Mouse (Mus musculus): ENCODE measurements around the gene Grb10. TPM values are rescaled to one million over a fixed set of nuclear protein-coding genes. Genes with fewer than 3 reads are reported as not detected.

Grb10 gene
- total and polyA plus RNA-seq, 3 experiments: 0.30 to 0.33 TPM; not detected in 1

- no peak for ATAC-seq (ENCODE audit: extremely low read depth, insufficient number of reproducible peaks, low FRiP score, poor library complexity, severe bottlenecking)
- H3K27me3 ChIP-seq (ENCODE audit: insufficient read depth, low read length): peaks cover 65% of the 10 kb centered on the region
- no peak for DNase-seq (ENCODE audit: low spot score)
- no peaks in the 10 kb centered on the region for H3K9me3 ChIP-seq (replicated peaks)
- H3K4me1 ChIP-seq (ENCODE audit: insufficient read depth, low read depth, low read length): peaks cover 25% of the 10 kb centered on the region
- no peaks in the 10 kb centered on the region for H3K36me3 ChIP-seq (replicated peaks)
- H3K4me3 ChIP-seq (ENCODE audit: low read depth, low read length): no peak overlapping the region
- no peak for TF ChIP-seq TAL1 (conservative IDR thresholded peaks at IDR 0.05; ENCODE audit: low read depth, low read length)
- no peak for TF ChIP-seq CTCF (IDR thresholded peaks at IDR 0.05; ENCODE audit: low read depth, low read length)
- no peak for TF ChIP-seq POLR2AphosphoS5 (IDR thresholded peaks at IDR 0.05; ENCODE audit: insufficient replicate concordance, low read depth, low read length)
- no peak for TF ChIP-seq GATA1 (IDR thresholded peaks at IDR 0.05; ENCODE audit: borderline replicate concordance, low read length)
- no peak for TF ChIP-seq GATA2 (IDR thresholded peaks at IDR 0.05; ENCODE audit: borderline replicate concordance, low read depth, low read length)
Observed at GRCm38 (mm10) chr11:11954115-11954438, 84.4 kb downstream of the Grb10 start.

- H3K36me3 ChIP-seq (replicated peaks): no peaks in the 10 kb centered on the region
- peaks cover 68% of the 10 kb centered on the region for H3K27me3 ChIP-seq (ENCODE audit: insufficient read depth, low read length)
- no peak for ATAC-seq (ENCODE audit: extremely low read depth, insufficient number of reproducible peaks, low FRiP score, poor library complexity, severe bottlenecking)
- H3K4me1 ChIP-seq (ENCODE audit: insufficient read depth, low read depth, low read length): peaks cover 31% of the 10 kb centered on the region
- no peak overlapping the region for H3K4me3 ChIP-seq (ENCODE audit: low read depth, low read length)
- TF ChIP-seq GATA2 (IDR thresholded peaks at IDR 0.05; ENCODE audit: borderline replicate concordance, low read depth, low read length) (no peak), TAL1 (conservative IDR thresholded peaks at IDR 0.05; ENCODE audit: low read depth, low read length) (no peak), GATA1 (IDR thresholded peaks at IDR 0.05; ENCODE audit: borderline replicate concordance, low read length) (no peak), CTCF (IDR thresholded peaks at IDR 0.05; ENCODE audit: low read depth, low read length) (no peak), POLR2AphosphoS5 (IDR thresholded peaks at IDR 0.05; ENCODE audit: insufficient replicate concordance, low read depth, low read length) (no peak)
- no peak for DNase-seq (ENCODE audit: low spot score)
- H3K9me3 ChIP-seq (replicated peaks): no peaks in the 10 kb centered on the region
Observed at GRCm38 (mm10) chr11:11953364-11954114, 84.9 kb downstream of the Grb10 start.

GRCm38 (mm10) chr11:11952569-11952968 is 85.9 kb downstream of the Grb10 start:
- Histone ChIP-seq H3K27me3 (ENCODE audit: insufficient read depth, low read length) (peaks cover 69% of the 10 kb centered on the region), H3K36me3 (replicated peaks) (no peaks in the 10 kb centered on the region), H3K9me3 (replicated peaks) (no peaks in the 10 kb centered on the region), H3K4me3 (ENCODE audit: low read depth, low read length) (no peak overlapping the region), H3K4me1 (ENCODE audit: insufficient read depth, low read depth, low read length) (peaks cover 40% of the 10 kb centered on the region)
- ATAC-seq (ENCODE audit: extremely low read depth, insufficient number of reproducible peaks, low FRiP score, poor library complexity, severe bottlenecking) (no peak; the same call in 1 of the 2 replicates), DNase-seq (ENCODE audit: low spot score) (no peak)
- no peak for TF ChIP-seq GATA1 (IDR thresholded peaks at IDR 0.05; ENCODE audit: borderline replicate concordance, low read length)
- no peak for TF ChIP-seq POLR2AphosphoS5 (IDR thresholded peaks at IDR 0.05; ENCODE audit: insufficient replicate concordance, low read depth, low read length)
- no peak for TF ChIP-seq GATA2 (IDR thresholded peaks at IDR 0.05; ENCODE audit: borderline replicate concordance, low read depth, low read length)
- no peak for TF ChIP-seq TAL1 (conservative IDR thresholded peaks at IDR 0.05; ENCODE audit: low read depth, low read length)
- TF ChIP-seq CTCF (IDR thresholded peaks at IDR 0.05; ENCODE audit: low read depth, low read length): no peak

DNA sequence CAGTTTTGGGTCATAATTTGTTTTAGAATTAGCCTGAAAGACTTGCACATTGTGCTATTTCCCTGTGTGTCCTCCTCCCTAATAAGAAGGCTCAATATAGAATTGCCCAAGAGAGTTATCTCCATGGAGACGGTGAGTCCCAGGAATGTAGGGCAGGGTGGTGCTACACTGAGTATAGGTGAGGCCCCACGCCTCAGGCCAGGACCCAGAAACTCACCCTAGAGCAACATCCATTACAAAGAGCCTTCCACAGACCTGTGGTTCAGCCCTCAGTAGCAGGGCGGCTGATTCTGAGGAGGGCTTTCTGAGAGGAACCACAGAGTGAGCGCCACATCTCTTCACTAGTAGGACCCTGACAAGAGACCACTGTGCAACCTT is 89.5 kb downstream of the Grb10 start:
- Histone ChIP-seq H3K4me3 (ENCODE audit: low read depth, low read length) (no peak overlapping the region), H3K36me3 (replicated peaks) (no peaks in the 10 kb centered on the region), H3K9me3 (replicated peaks) (no peaks in the 10 kb centered on the region), H3K27me3 (ENCODE audit: insufficient read depth, low read length) (peaks cover 77% of the 10 kb centered on the region), H3K4me1 (ENCODE audit: insufficient read depth, low read depth, low read length) (peaks cover 47% of the 10 kb centered on the region)
- TF ChIP-seq POLR2AphosphoS5 (IDR thresholded peaks at IDR 0.05; ENCODE audit: insufficient replicate concordance, low read depth, low read length): no peak
- TF ChIP-seq GATA1 (IDR thresholded peaks at IDR 0.05; ENCODE audit: borderline replicate concordance, low read length): no peak
- no peak for TF ChIP-seq TAL1 (conservative IDR thresholded peaks at IDR 0.05; ENCODE audit: low read depth, low read length)
- no peak for TF ChIP-seq CTCF (IDR thresholded peaks at IDR 0.05; ENCODE audit: low read depth, low read length)
- TF ChIP-seq GATA2 (IDR thresholded peaks at IDR 0.05; ENCODE audit: borderline replicate concordance, low read depth, low read length): no peak
- ATAC-seq (ENCODE audit: extremely low read depth, insufficient number of reproducible peaks, low FRiP score, poor library complexity, severe bottlenecking) (no peak), DNase-seq (ENCODE audit: low spot score) (no peak)

DNA sequence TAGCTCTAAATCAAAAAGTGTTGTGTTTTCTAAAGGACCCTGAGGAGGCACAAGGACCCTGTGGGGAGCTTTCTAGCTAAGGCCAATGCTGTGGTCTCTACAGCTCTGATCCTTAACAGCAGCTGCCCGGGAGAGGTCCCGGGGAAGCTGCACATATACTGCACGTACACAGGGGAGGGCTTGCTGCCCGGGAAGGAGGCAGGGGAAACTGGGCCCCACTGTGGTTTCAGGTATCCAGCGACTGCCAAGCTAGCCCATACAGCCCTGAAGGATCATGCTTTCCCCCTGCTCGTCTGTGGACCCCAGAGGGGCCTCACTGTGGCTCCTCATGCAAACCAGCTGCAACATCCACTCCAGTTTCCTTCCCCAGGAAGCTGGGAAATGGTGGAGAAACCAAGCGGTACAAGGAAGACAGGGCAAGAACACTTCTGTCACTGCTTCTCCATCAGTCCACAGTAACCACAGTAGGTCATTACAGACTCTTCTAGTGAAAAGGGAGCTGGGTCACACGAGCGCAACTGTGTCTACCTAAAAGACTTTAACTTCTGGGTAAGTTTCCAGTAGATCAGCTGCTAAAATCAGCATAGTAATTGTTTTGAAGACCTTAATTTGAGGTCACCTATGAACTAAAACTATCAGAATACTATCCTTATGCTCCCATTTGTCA is 90.0 kb downstream of the Grb10 start:
- Histone ChIP-seq H3K36me3 (replicated peaks) (no peaks in the 10 kb centered on the region), H3K4me3 (ENCODE audit: low read depth, low read length) (peak overlapping the region; percentile 56; the same call in 1 of the 2 replicates), H3K27me3 (ENCODE audit: insufficient read depth, low read length) (peaks cover 77% of the 10 kb centered on the region), H3K9me3 (replicated peaks) (no peaks in the 10 kb centered on the region), H3K4me1 (ENCODE audit: insufficient read depth, low read depth, low read length) (peaks cover 44% of the 10 kb centered on the region)
- TF ChIP-seq GATA2 (IDR thresholded peaks at IDR 0.05; ENCODE audit: borderline replicate concordance, low read depth, low read length): no peak
- no peak for TF ChIP-seq TAL1 (conservative IDR thresholded peaks at IDR 0.05; ENCODE audit: low read depth, low read length)
- TF ChIP-seq POLR2AphosphoS5 (IDR thresholded peaks at IDR 0.05; ENCODE audit: insufficient replicate concordance, low read depth, low read length): no peak
- TF ChIP-seq CTCF (IDR thresholded peaks at IDR 0.05; ENCODE audit: low read depth, low read length): no peak
- no peak for TF ChIP-seq GATA1 (IDR thresholded peaks at IDR 0.05; ENCODE audit: borderline replicate concordance, low read length)
- ATAC-seq (ENCODE audit: extremely low read depth, insufficient number of reproducible peaks, low FRiP score, poor library complexity, severe bottlenecking) (no peak), DNase-seq (ENCODE audit: low spot score) (no peak)

DNA sequence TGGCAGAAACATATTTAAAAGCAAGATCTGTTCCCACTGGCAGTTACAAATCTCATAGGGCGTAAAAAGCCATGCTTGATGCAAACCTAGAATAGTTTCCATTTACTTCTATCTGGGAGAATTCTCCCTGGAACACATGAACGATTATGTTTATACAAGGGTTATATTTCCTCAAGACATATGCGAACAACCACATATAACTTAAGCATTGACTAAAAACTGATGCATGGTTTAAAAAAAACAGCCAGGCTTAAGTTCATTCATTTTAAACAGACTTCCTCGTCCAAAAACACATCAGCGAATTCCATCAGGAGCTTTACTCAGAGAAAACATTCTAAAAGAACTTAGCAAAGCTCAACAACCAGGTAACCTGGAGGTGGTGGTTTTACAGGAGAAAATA is 90.6 kb downstream of the Grb10 start:
- TF ChIP-seq GATA1 (IDR thresholded peaks at IDR 0.05; ENCODE audit: borderline replicate concordance, low read length): no peak
- no peak for TF ChIP-seq POLR2AphosphoS5 (IDR thresholded peaks at IDR 0.05; ENCODE audit: insufficient replicate concordance, low read depth, low read length)
- no peak for TF ChIP-seq CTCF (IDR thresholded peaks at IDR 0.05; ENCODE audit: low read depth, low read length)
- TF ChIP-seq GATA2 (IDR thresholded peaks at IDR 0.05; ENCODE audit: borderline replicate concordance, low read depth, low read length): no peak
- no peak for TF ChIP-seq TAL1 (conservative IDR thresholded peaks at IDR 0.05; ENCODE audit: low read depth, low read length)
- Histone ChIP-seq H3K27me3 (ENCODE audit: insufficient read depth, low read length) (peaks cover 77% of the 10 kb centered on the region), H3K4me1 (ENCODE audit: insufficient read depth, low read depth, low read length) (peaks cover 44% of the 10 kb centered on the region), H3K9me3 (replicated peaks) (no peaks in the 10 kb centered on the region), H3K4me3 (ENCODE audit: low read depth, low read length) (no peak overlapping the region; the same call in 1 of the 2 replicates), H3K36me3 (replicated peaks) (no peaks in the 10 kb centered on the region)
- no peak for ATAC-seq (ENCODE audit: extremely low read depth, insufficient number of reproducible peaks, low FRiP score, poor library complexity, severe bottlenecking)
- DNase-seq (ENCODE audit: low spot score): no peak
